Mouse (Mus musculus) stomach, postnatal 0 days (tissue): ENCODE results near the gene Gcc1. TPM values are rescaled to one million over a fixed set of nuclear protein-coding genes. Genes with fewer than 3 reads are reported as not detected.

Source experiments
- ATAC-seq: fragments of 200-750 bp; cut with Nextera tagmentation; 2 replicates; pipeline ENCODE4 v1.8.0; 2017; ENCODE audit not compliant: low FRiP score, low TSS enrichment
- DNase-seq: peaks from one replicate; pipeline ENCODE4 v3.0.0-alpha.2; 2016; ENCODE audit warnings: low spot score
- H3K27ac ChIP-seq: fragments of 300-500 bp; sonication (generic); replicated peaks from 2 replicates; pipeline ENCODE4 v1.5.1; 2014; ENCODE audit warnings: mild to moderate bottlenecking, control low read depth
- H3K27me3 ChIP-seq: fragments of 300-500 bp; sonication (generic); 2 replicates; pipeline ENCODE4 v1.6.1; 2014; ENCODE audit warnings: low read length; ENCODE audit not compliant: control insufficient read depth, insufficient read depth
- H3K36me3 ChIP-seq: fragments of 300-500 bp; sonication (generic); 2 replicates; pipeline ENCODE4 v1.6.1; 2014; ENCODE audit warnings: low read length, mixed read lengths; ENCODE audit not compliant: control insufficient read depth, insufficient read depth
- H3K4me1 ChIP-seq: fragments of 300-500 bp; sonication (generic); replicated peaks from 2 replicates; pipeline ENCODE4 v1.6.1; 2014; ENCODE audit warnings: antibody characterized with exemption; ENCODE audit not compliant: control insufficient read depth, insufficient read depth
- H3K4me2 ChIP-seq: fragments of 300-500 bp; sonication (generic); replicated peaks from 2 replicates; pipeline ENCODE4 v1.6.1; 2014; ENCODE audit warnings: low read depth, mild to moderate bottlenecking, control low read depth, moderate library complexity
- H3K4me3 ChIP-seq: fragments of 300-500 bp; sonication (generic); 2 replicates; pipeline ENCODE4 v1.5.1; 2014; ENCODE audit warnings: low read depth, low read length, control low read depth
- H3K9ac ChIP-seq: fragments of 300-500 bp; sonication (generic); 2 replicates; pipeline ENCODE4 v1.6.1; 2014; ENCODE audit warnings: mild to moderate bottlenecking, low read length, control low read depth, mixed read lengths
- H3K9me3 ChIP-seq: fragments of 300-500 bp; sonication (generic); 2 replicates; pipeline ENCODE4 v1.6.1; 2016; ENCODE audit warnings: low read length; ENCODE audit not compliant: control insufficient read depth
- CTCF ChIP-seq: IDR thresholded peaks from 2 replicates; pipeline ENCODE4 v1.5.1; 2016; ENCODE audit warnings: antibody characterized with exemption, low read depth, mild to moderate bottlenecking, moderate library complexity
- EP300 ChIP-seq: optimal IDR thresholded peaks from 2 replicates; pipeline ENCODE3; 2016; ENCODE audit warnings: antibody characterized with exemption
- WGBS: fragments of 180-500 bp; shearing (Covaris S2); extraction: QIAGEN DNeasy Blood & Tissue Kit; methylation state at CpG from one replicate; pipeline ENCODE4 v1.1.7; 2014; 5-methylcytosine and 5-hydroxymethylcytosine counted together
- polyA plus RNA-seq: library from polyadenylated mRNA; unstranded; fragments of >200 nt; fragmentation: Nextera tagmentation; extraction: Ambion mirVana; gene quantifications from 2 replicates; pipeline ENCODE4 v1.2.1, GENCODE M21; 2015

Gene Gcc1
- polyA plus RNA-seq, 1 experiment from 2014 or later: 6.3 TPM

DNA sequence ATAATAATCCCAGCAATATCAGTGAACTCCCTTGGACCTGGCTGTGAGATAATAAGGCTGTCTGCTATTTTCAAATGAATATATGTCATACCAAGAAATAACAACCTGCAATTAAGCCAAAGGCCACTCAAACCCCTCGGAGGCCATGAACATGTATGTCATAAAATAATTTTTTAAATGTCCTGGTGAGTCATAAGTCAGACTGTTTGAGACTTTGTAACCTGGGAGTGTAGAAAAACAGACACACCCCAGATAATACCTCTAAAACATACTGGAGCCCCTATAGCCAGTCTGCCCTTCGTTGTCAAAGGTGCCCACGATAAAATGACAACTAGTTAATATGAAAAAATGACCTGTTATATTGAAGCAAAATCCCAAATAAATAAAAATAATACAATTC, 39.2 kb downstream of the Gcc1 start:
- H3K4me2 ChIP-seq: no peak overlapping the region
- H3K27ac ChIP-seq: no peak overlapping the region
- ATAC-seq (no peak), DNase-seq (no peak)
- no peaks in the 10 kb centered on the region for H3K36me3 ChIP-seq
- 48% methylated on average over 3 of the region's 3 CpGs for WGBS
- no peaks in the 10 kb centered on the region for H3K4me1 ChIP-seq
- H3K9me3 ChIP-seq: no peaks in the 10 kb centered on the region
- no peak for TF ChIP-seq EP300
- no peak for TF ChIP-seq CTCF
- H3K9ac ChIP-seq: no peak overlapping the region
- H3K4me3 ChIP-seq: no peak overlapping the region
- no peaks in the 10 kb centered on the region for H3K27me3 ChIP-seq

DNA sequence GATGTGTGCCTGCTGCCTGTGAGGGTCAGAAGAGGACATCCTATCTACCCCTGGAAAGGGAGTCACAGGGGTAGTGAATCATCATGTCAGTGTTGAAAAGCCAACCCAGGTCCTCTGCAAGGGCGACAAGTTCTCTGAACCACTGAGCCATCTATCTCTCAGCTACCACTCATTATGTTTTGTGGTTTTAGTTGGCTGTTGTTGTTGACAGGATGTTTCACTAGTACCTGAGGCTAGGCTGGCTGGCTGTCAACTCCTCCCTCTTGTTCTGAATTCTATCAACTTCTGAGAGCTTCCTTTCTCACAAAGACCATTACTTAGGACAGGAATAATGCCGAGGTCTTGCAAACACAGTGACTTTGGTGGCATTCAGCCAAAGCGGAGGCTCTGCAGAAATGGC, 43.0 kb downstream of the Gcc1 start:
- TF ChIP-seq EP300 (no peak), CTCF (no peak)
- Histone ChIP-seq H3K4me3 (no peak overlapping the region), H3K9me3 (no peaks in the 10 kb centered on the region), H3K27me3 (no peaks in the 10 kb centered on the region), H3K4me1 (no peaks in the 10 kb centered on the region), H3K9ac (no peak overlapping the region), H3K4me2 (no peak overlapping the region), H3K27ac (no peak overlapping the region), H3K36me3 (no peaks in the 10 kb centered on the region)
- ATAC-seq: no peak
- WGBS: 74% methylated on average over 3 of the region's 3 CpGs
- no peak for DNase-seq

DNA sequence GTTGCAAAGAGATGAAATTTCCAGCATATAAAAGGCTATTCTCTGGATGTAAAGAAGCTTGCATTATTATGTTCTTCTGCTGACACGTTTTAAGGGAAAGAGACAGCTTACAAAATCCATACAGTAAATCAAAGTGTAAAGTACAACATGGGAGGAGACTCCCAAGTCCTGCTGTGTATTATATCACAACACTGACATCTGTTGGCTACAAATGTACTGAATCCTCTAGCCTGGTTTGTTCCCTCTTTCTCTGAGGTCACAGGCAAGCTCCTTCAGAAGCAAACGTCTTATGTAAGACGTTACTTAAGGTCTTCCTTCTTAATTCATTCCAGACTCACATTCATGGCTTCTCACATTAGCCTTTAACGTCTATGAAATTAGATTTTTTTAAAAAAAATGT, 46.2 kb downstream of the Gcc1 start:
- 39% methylated on average over 4 of the region's 4 CpGs for WGBS
- Histone ChIP-seq H3K4me3 (no peak overlapping the region), H3K36me3 (no peaks in the 10 kb centered on the region), H3K4me1 (no peaks in the 10 kb centered on the region), H3K27me3 (no peaks in the 10 kb centered on the region), H3K4me2 (no peak overlapping the region), H3K9ac (no peak overlapping the region), H3K27ac (no peak overlapping the region), H3K9me3 (no peaks in the 10 kb centered on the region)
- DNase-seq (no peak), ATAC-seq (no peak)
- TF ChIP-seq CTCF (peak; percentile 39), EP300 (no peak)

DNA sequence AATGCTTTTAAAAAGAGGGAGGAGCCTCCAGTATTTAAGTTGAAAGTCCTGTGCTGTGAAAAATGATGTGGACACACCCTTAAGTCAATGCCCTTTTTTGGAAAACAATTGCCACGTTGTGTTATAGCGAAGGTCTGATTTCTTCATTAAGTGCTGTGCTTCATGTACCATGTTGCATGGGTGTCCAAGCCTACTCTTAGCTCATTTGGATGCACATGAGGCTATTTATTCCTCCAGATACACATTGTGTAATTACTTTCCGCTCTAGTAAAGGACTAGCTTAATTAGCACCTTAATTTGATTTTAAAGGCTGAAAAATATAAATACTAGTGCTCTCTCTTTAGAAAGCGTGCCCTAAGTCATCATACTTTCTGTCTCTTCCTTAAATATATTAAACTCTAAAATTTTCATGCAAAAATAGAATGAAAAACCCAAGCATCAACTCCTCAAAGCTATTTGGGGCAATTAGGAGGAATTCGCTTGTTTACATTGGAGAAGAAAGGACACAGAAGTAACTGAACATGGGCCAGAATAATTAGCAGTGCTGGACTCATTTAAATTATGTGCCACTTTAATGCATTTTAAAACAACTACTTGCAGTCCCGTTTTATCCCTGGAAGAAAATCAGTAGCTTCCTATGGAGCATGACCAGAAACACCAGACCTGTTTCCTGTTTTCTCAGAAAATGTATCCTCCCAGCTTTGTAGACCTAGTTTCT, 58.1 kb downstream of the Gcc1 start:
- no peak overlapping the region for H3K9ac ChIP-seq
- ATAC-seq: no peak
- H3K4me1 ChIP-seq: no peaks in the 10 kb centered on the region
- no peak overlapping the region for H3K4me3 ChIP-seq
- no peaks in the 10 kb centered on the region for H3K36me3 ChIP-seq
- no peak overlapping the region for H3K27ac ChIP-seq
- no peak for TF ChIP-seq EP300
- TF ChIP-seq CTCF: no peak
- DNase-seq: no peak
- no peaks in the 10 kb centered on the region for H3K27me3 ChIP-seq
- H3K4me2 ChIP-seq: no peak overlapping the region
- 74% methylated on average over 6 of the region's 6 CpGs for WGBS
- H3K9me3 ChIP-seq: no peaks in the 10 kb centered on the region

DNA sequence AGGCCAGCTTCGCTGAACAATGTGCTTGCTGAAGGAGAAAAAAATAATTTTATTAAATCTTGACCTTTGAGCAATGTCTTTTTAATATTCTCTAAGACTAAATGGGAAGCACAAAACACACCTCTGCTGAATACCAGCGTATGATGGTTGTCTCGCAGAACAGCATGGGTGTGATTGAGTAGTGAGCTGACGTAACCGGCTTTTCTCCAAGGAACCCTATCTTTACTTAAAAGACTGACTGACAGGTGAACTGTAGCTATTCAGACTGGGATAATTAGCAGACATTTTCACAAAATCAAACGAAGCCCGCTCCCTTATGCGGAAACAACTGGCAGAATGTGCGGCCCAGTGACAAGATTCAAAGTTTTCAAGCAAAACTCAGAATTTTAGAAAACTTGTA, 60.6 kb downstream of the Gcc1 start:
- H3K4me1 ChIP-seq: no peaks in the 10 kb centered on the region

More for the DNA sequence above, 60.6 kb downstream of the Gcc1 start:
- no peaks in the 10 kb centered on the region for H3K27me3 ChIP-seq
- no peaks in the 10 kb centered on the region for H3K36me3 ChIP-seq
- H3K9ac ChIP-seq: no peak overlapping the region
- H3K9me3 ChIP-seq: no peaks in the 10 kb centered on the region
- H3K4me3 ChIP-seq: no peak overlapping the region
- TF ChIP-seq EP300 (no peak), CTCF (no peak)
- ATAC-seq (no peak), DNase-seq (no peak)
- 79% methylated on average over 9 of the region's 9 CpGs for WGBS
- no peak overlapping the region for H3K27ac ChIP-seq
- H3K4me2 ChIP-seq: no peak overlapping the region

Other genes starting within 250 kb of the Gcc1 start
- gene Zfp800, start 30.4 kb downstream of the Gcc1 start, polyA plus RNA-seq: 17.8 and 18.4 TPM in 2 replicates
- gene Arf5, start 4.8 kb downstream of the Gcc1 start, polyA plus RNA-seq: 296 and 303 TPM in 2 replicates
- gene Fscn3, start 601 bp downstream of the Gcc1 start, polyA plus RNA-seq: not detected in 2 replicates
- not detected in 2 replicates for gene Pax4, start 21.0 kb upstream of the Gcc1 start, polyA plus RNA-seq
- 69.0 and 81.3 TPM in 2 replicates for gene Snd1, start 46.7 kb upstream of the Gcc1 start, polyA plus RNA-seq